Mouse (Mus musculus) heart, embryonic 15.5 days (tissue): Measurements from ENCODE around the gene Ap2a1. TPM values are rescaled to one million over a fixed set of nuclear protein-coding genes. Genes with fewer than 3 reads are reported as not detected.

Experiments used
- ATAC-seq: fragments of 200-750 bp; cut with Nextera tagmentation; replicated peaks from 2 replicates; pipeline ENCODE4 v1.8.0; 2017; ENCODE audit warnings: low read depth, moderate TSS enrichment; ENCODE audit not compliant: insufficient number of reproducible peaks, insufficient read depth, low FRiP score
- H3K27ac ChIP-seq: fragments of 300-500 bp; sonication (generic); 2 replicates; pipeline ENCODE4 v1.5.1; 2015; ENCODE audit warnings: mild to moderate bottlenecking, inconsistent platforms
- H3K27me3 ChIP-seq: fragments of 300-500 bp; sonication (generic); 2 replicates; pipeline ENCODE4 v1.6.1; 2015; ENCODE audit warnings: inconsistent platforms
- H3K36me3 ChIP-seq: fragments of 300-500 bp; sonication (generic); 2 replicates; pipeline ENCODE4 v1.6.1; 2015; ENCODE audit warnings: mild to moderate bottlenecking, inconsistent platforms
- H3K4me1 ChIP-seq: fragments of 300-500 bp; sonication (generic); replicated peaks from 2 replicates; pipeline ENCODE4 v1.6.1; 2015; ENCODE audit warnings: inconsistent platforms
- H3K4me2 ChIP-seq: fragments of 300-500 bp; sonication (generic); 2 replicates; pipeline ENCODE4 v1.6.1; 2015; ENCODE audit warnings: inconsistent platforms, mild to moderate bottlenecking, moderate library complexity
- H3K4me3 ChIP-seq: fragments of 300-500 bp; sonication (generic); 2 replicates; pipeline ENCODE4 v1.5.1; 2015; ENCODE audit warnings: mild to moderate bottlenecking, inconsistent platforms
- H3K9ac ChIP-seq: fragments of 300-500 bp; sonication (generic); 2 replicates; pipeline ENCODE4 v1.6.1; 2015; ENCODE audit warnings: mild to moderate bottlenecking, inconsistent platforms
- H3K9me3 ChIP-seq: fragments of 300-500 bp; sonication (generic); replicated peaks from 2 replicates; pipeline ENCODE4 v1.6.1; 2016; ENCODE audit warnings: inconsistent platforms
- WGBS: fragments of 180-500 bp; shearing (Covaris S2); methylation state at CpG from one replicate; pipeline ENCODE4 v1.1.7; 2015; ENCODE audit warnings: mixed read lengths; 5-methylcytosine and 5-hydroxymethylcytosine counted together
- polyA plus RNA-seq: library from polyadenylated mRNA; unstranded; fragments of >200 nt; fragmentation: Nextera tagmentation; extraction: Ambion mirVana; gene quantifications from 2 replicates; pipeline ENCODE4 v1.2.1, GENCODE M21; 2015

Gene Ap2a1
- polyA plus RNA-seq, 1 experiment from 2014 or later, result 51.9 TPM

DNA sequence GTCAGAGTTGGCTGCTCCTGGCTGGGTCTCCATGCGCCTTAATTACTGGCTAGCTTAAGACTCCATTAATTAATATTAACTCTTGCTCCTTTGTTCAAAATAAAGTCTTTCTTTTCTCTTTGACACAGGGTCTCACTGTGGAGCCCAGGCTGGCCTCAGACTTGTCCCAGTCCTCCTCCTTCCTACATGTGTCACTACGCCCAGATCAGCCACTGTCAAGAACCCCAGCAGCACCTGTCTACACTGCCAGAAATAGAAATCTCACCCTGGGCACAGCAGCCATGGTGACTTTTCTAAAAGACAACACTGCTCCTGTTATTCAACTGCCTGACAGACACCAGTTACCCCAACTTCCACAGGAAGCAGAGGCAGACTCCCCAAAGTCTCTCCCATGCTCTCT lies 14.9 kb downstream of the Ap2a1 start:
- no peak for ATAC-seq
- Histone ChIP-seq H3K36me3 (peaks cover 30% of the 10 kb centered on the region; the same call in 1 of the 2 replicates), H3K27ac (peak overlapping the region; percentile 43; the same call in 1 of the 2 replicates), H3K27me3 (no peaks in the 10 kb centered on the region), H3K9me3 (no peaks in the 10 kb centered on the region), H3K4me2 (no peak overlapping the region), H3K9ac (no peak overlapping the region), H3K4me3 (no peak overlapping the region), H3K4me1 (peaks cover 16% of the 10 kb centered on the region)
- 73% methylated on average over 2 of the region's 2 CpGs for WGBS

- Histone ChIP-seq H3K36me3 (peaks cover 72% of the 10 kb centered on the region), H3K27ac (no peak overlapping the region), H3K9me3 (no peaks in the 10 kb centered on the region), H3K27me3 (no peaks in the 10 kb centered on the region), H3K4me2 (no peak overlapping the region), H3K4me3 (no peak overlapping the region), H3K4me1 (no peaks in the 10 kb centered on the region), H3K9ac (no peak overlapping the region)
- no peak for ATAC-seq
- WGBS, result 73% methylated on average over 15 of the region's 15 CpGs
These were observed 20.4 kb downstream of the Ap2a1 start for GRCm38 (mm10) chr7:44908706-44909476.

DNA sequence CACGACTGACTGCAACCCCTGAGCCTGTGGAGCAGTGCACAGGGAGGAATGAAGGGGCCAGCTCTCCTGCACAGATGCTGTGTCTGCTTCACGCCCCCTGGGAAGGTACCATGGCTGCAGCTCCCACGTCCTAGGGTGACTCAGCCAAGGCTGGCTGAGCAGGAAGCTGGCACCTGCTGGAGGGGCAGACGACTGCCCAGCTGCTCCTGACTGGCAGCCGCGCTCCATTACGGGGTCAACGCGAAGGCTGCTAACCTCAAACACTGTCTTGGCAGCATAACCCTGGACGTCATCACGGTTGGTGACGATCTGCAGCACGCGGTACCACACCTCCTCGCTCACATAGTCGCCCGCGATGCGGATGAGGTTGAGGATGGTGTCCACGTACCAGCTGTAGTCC lies 23.9 kb downstream of the Ap2a1 start:
- H3K4me3 ChIP-seq, result no peak overlapping the region
- 81% methylated on average over 20 of the region's 20 CpGs for WGBS
- H3K4me2 ChIP-seq, result no peak overlapping the region
- no peak overlapping the region for H3K9ac ChIP-seq
- no peaks in the 10 kb centered on the region for H3K27me3 ChIP-seq
- H3K27ac ChIP-seq, result no peak overlapping the region
- ATAC-seq, result no peak
- no peaks in the 10 kb centered on the region for H3K9me3 ChIP-seq
- H3K4me1 ChIP-seq, result peaks cover 14% of the 10 kb centered on the region
- H3K36me3 ChIP-seq, result peaks cover 84% of the 10 kb centered on the region

- no peaks in the 10 kb centered on the region for H3K27me3 ChIP-seq
- no peak overlapping the region for H3K9ac ChIP-seq
- H3K4me2 ChIP-seq, result peak overlapping the region; percentile 61
- WGBS, result 22% methylated on average over 21 of the region's 21 CpGs
- peaks cover 39% of the 10 kb centered on the region for H3K4me1 ChIP-seq
- peaks cover 63% of the 10 kb centered on the region for H3K36me3 ChIP-seq
- H3K4me3 ChIP-seq, result peak overlapping the region; percentile 35
- no peaks in the 10 kb centered on the region for H3K9me3 ChIP-seq
- peak overlapping the region; percentile 35; the same call in 1 of the 2 replicates for H3K27ac ChIP-seq
- ATAC-seq, result no peak
These were observed 28.0 kb downstream of the Ap2a1 start for GRCm38 (mm10) chr7:44901230-44901722.

- H3K27me3 ChIP-seq, result no peaks in the 10 kb centered on the region
- no peak for ATAC-seq
- peaks cover 39% of the 10 kb centered on the region for H3K4me1 ChIP-seq
- WGBS, result 88% methylated on average over 11 of the region's 11 CpGs
- H3K27ac ChIP-seq, result no peak overlapping the region
- H3K9me3 ChIP-seq, result no peaks in the 10 kb centered on the region
- H3K4me2 ChIP-seq, result no peak overlapping the region
- no peak overlapping the region for H3K4me3 ChIP-seq
- no peak overlapping the region for H3K9ac ChIP-seq
- H3K36me3 ChIP-seq, result peaks cover 56% of the 10 kb centered on the region
These were observed 28.7 kb downstream of the Ap2a1 start for GRCm38 (mm10) chr7:44900632-44901031.

- 40% methylated on average over 19 of the region's 19 CpGs for WGBS
- H3K9ac ChIP-seq, result no peak overlapping the region
- H3K4me2 ChIP-seq, result peak overlapping the region; percentile 6; the same call in 1 of the 2 replicates
- H3K27me3 ChIP-seq, result no peaks in the 10 kb centered on the region
- ATAC-seq, result no peak
- no peak overlapping the region for H3K27ac ChIP-seq
- peaks cover 36% of the 10 kb centered on the region for H3K36me3 ChIP-seq
- no peaks in the 10 kb centered on the region for H3K9me3 ChIP-seq
- H3K4me1 ChIP-seq, result peaks cover 47% of the 10 kb centered on the region
- H3K4me3 ChIP-seq, result no peak overlapping the region
These were observed 30.7 kb downstream of the Ap2a1 start for GRCm38 (mm10) chr7:44898607-44899006.

DNA sequence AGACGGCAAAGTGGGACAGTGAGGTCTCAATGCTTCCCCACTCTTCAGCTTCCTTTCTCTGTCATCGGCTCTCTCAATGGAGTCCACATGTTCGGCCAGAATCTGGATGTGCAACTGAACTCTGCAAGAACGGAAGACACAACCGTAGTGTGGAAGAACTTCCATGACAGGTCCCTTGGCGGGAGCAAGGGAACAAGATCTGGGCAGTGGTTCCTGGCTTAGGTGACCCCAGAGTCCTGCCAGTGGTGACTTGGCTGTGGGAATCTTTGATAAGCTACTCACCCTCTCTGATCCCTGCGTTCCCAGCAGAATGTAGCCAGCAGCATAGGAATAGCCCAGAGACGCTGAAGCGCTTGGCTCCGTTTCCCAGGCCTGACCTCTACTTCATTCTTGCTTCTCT lies 32.8 kb downstream of the Ap2a1 start:
- Histone ChIP-seq H3K27ac (peak overlapping the region; percentile 94), H3K9ac (peak overlapping the region; percentile 76), H3K27me3 (no peaks in the 10 kb centered on the region), H3K36me3 (peaks cover 19% of the 10 kb centered on the region; the same call in 1 of the 2 replicates), H3K4me3 (peak overlapping the region; percentile 71), H3K4me1 (peaks cover 49% of the 10 kb centered on the region), H3K4me2 (peak overlapping the region; percentile 77), H3K9me3 (no peaks in the 10 kb centered on the region)
- ATAC-seq, result no peak
- 34% methylated on average over 10 of the region's 10 CpGs for WGBS

GRCm38 (mm10) chr7:44895593-44896434 lies 33.5 kb downstream of the Ap2a1 start, which contains the start of gene Fuz:
Gene Fuz (plus strand): TSS chr7:44896079.
- Histone ChIP-seq H3K4me2 (peak within 1 kb of the TSS; percentile 77), H3K27me3 (no peaks in the 10 kb centered on the region), H3K27ac (peak within 1 kb of the TSS; percentile 94), H3K4me3 (peak within 1 kb of the TSS; percentile 71), H3K9me3 (no peaks in the 10 kb centered on the region), H3K9ac (peak within 1 kb of the TSS; percentile 76), H3K36me3 (peaks cover 16% of the 10 kb centered on the region; the same call in 1 of the 2 replicates), H3K4me1 (peaks cover 49% of the 10 kb centered on the region)
- ATAC-seq, result peak; percentile 45
- 1% methylated on average over 34 of the region's 34 CpGs for WGBS

GRCm38 (mm10) chr7:44895206-44895592 lies 34.1 kb downstream of the Ap2a1 start:
- ATAC-seq, result no peak
- H3K4me3 ChIP-seq, result peak overlapping the region; percentile 71
- H3K4me2 ChIP-seq, result peak overlapping the region; percentile 77
- peaks cover 16% of the 10 kb centered on the region for H3K36me3 ChIP-seq
- peaks cover 53% of the 10 kb centered on the region for H3K4me1 ChIP-seq
- WGBS, result 74% methylated on average over 7 of the region's 7 CpGs
- no peaks in the 10 kb centered on the region for H3K9me3 ChIP-seq
- H3K9ac ChIP-seq, result no peak overlapping the region
- peak overlapping the region; percentile 94; the same call in 1 of the 2 replicates for H3K27ac ChIP-seq
- H3K27me3 ChIP-seq, result no peaks in the 10 kb centered on the region

GRCm38 (mm10) chr7:44894175-44894574 lies 35.1 kb downstream of the Ap2a1 start:
- 87% methylated on average over 3 of the region's 3 CpGs for WGBS
- no peak overlapping the region for H3K9ac ChIP-seq
- no peaks in the 10 kb centered on the region for H3K27me3 ChIP-seq
- peak overlapping the region; percentile 78; the same call in 1 of the 2 replicates for H3K27ac ChIP-seq
- ATAC-seq, result no peak
- peaks cover 61% of the 10 kb centered on the region for H3K4me1 ChIP-seq
- no peak overlapping the region for H3K4me2 ChIP-seq
- H3K9me3 ChIP-seq, result no peaks in the 10 kb centered on the region
- H3K36me3 ChIP-seq, result peaks cover 7% of the 10 kb centered on the region; the same call in 1 of the 2 replicates
- no peak overlapping the region for H3K4me3 ChIP-seq

DNA sequence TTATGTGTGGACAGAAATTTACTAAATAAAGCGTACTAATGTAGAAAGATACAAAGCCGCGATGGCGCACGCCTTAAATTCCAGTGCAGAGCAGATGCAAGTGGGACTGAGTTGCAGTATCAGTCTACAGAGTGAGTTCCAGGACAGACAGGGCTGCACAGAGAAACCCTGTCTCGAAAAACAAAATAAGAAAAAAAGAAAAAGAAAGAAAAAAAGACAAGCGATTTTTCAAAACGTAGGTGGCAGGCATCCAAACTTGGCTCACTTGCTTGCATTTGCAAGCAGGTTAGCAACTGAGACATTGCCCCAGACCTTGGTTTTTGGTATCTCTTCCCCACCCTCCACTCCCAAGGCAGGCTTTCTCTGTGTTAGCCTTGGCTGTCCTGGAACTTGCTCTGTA lies 36.1 kb downstream of the Ap2a1 start:
- no peak for ATAC-seq
- H3K4me1 ChIP-seq, result peaks cover 62% of the 10 kb centered on the region
- peak overlapping the region; percentile 78 for H3K27ac ChIP-seq
- whole genome bisulfite sequencing, result 25% methylated on average over 8 of the region's 8 CpGs
- H3K4me2 ChIP-seq, result peak overlapping the region; percentile 48
- no peak overlapping the region for H3K9ac ChIP-seq
- no peaks in the 10 kb centered on the region for H3K27me3 ChIP-seq
- peak overlapping the region; percentile 10; the same call in 1 of the 2 replicates for H3K4me3 ChIP-seq
- no peaks in the 10 kb centered on the region for H3K9me3 ChIP-seq
- H3K36me3 ChIP-seq, result peaks cover 7% of the 10 kb centered on the region; the same call in 1 of the 2 replicates
